Mouse (Mus musculus): ENCODE measurements around the gene Gstm2.

- TF ChIP-seq CTCF (IDR thresholded peaks at IDR 0.05; ENCODE audit: borderline replicate concordance, insufficient read depth, low read depth, low read length), result no peak
- no peak for TF ChIP-seq POLR2A (IDR thresholded peaks at IDR 0.05; ENCODE audit: borderline replicate concordance, insufficient read depth, low read length)
Observed at GRCm38 (mm10) chr3:108018190-108018820, 32.1 kb upstream of the Gstm2 start.
